Mouse (Mus musculus) brain, embryonic 14.5 days (tissue): ENCODE results near the gene Ncbp2.

Experiments
- CTCF ChIP-seq: fragments of 200-500 bp; IDR thresholded peaks from 2 replicates; pipeline ENCODE4 v1.5.1; 2012; ENCODE audit warnings: inconsistent platforms, mild to moderate bottlenecking, moderate library complexity, borderline replicate concordance; ENCODE audit not compliant: insufficient read depth, insufficient read length; ENCODE audit errors: extremely low read depth
- POLR2A ChIP-seq: fragments of 200-500 bp; IDR thresholded peaks from 2 replicates; pipeline ENCODE4 v1.6.1; 2012; ENCODE audit warnings: mild to moderate bottlenecking, inconsistent platforms, borderline replicate concordance; ENCODE audit not compliant: poor library complexity, insufficient read depth, insufficient read length, severe bottlenecking; ENCODE audit errors: extremely low read depth

DNA sequence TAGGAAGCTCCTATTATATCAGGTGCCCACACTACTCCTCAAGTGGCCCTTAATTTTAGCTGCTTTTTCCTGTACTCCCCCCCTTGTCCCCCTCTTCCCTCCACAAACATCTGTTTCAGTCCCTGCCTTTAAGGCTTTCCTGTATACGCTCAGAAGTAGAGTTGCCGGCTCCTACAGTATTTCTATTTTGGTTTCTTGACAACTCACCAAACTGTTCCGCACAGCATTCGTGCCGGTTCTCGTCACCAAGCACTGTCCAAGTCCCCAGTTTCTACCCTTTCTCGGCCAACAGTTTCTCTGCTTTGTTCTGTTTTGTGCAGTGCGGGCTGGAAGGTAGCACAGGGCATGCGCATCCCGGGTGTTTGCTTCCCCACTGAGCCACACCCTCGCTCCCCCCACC is 39.4 kb upstream of the Ncbp2 start:
- TF ChIP-seq CTCF (no peak), POLR2A (no peak)
